Mouse (Mus musculus) layer of hippocampus, adult 2 months (tissue): ENCODE measurements around the gene Olfr1153. TPM values are rescaled to one million over a fixed set of nuclear protein-coding genes. Genes with fewer than 3 reads are reported as not detected.

Source experiments
- DNase-seq, 2 experiments: peaks; one replicate each; pipeline ENCODE4 v3.0.0; 2022; ENCODE audit warnings: low spot score in 2 of 2
- H3K27ac ChIP-seq: fragments of 200-600 bp; 2 replicates; pipeline ENCODE4 v1.8.1; 2022
- H3K4me3 ChIP-seq: fragments of 200-600 bp; 2 replicates; pipeline ENCODE4 v1.8.1; 2022; ENCODE audit warnings: mild to moderate bottlenecking
- CTCF ChIP-seq: fragments of 200-600 bp; conservative IDR thresholded peaks from 2 replicates; pipeline ENCODE4 v1.8.1; 2022; ENCODE audit warnings: antibody characterized with exemption, mild to moderate bottlenecking, moderate library complexity
- long read RNA-seq, 2 experiments: library from polyadenylated mRNA; stranded (forward); transcript quantifications; one replicate each; pipeline ENCODE4 v2.0.0; 2021; ENCODE audit warnings: borderline mapping rate in 2 of 2
- total RNA-seq, 2 experiments: library from RNA; stranded (reverse); gene quantifications; 2 replicates each; pipeline ENCODE4 v1.2.3; 2021

The Olfr1153 gene
- not detected for total RNA-seq
- long read RNA-seq, experiment 1 = 0 reads
- long read RNA-seq, experiment 2 = 0 reads

DNA sequence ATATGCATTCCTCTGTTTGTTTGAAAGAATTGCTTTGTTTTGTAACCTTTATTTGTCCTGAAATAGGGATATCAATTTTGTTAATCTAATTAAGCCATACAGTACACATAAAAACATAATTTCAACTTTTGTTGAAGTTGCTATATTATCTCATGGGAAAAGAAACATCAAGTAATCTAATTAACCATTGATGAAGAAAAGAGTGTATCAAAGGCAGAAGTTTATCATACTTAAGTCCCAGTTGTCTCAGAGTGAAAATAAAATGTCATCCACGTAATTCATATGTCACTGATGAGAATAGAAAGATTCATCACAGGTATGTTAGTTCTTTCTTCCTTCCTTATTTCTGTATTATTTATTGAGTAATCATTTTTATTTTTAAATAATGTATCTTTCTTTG, at the start of gene Olfr1153:
Gene Olfr1153, plus strand, starts transcription at position 301 of the 400 bp plus-strand sequence.
- DNase-seq = no peak
- TF ChIP-seq CTCF = no peak

DNA sequence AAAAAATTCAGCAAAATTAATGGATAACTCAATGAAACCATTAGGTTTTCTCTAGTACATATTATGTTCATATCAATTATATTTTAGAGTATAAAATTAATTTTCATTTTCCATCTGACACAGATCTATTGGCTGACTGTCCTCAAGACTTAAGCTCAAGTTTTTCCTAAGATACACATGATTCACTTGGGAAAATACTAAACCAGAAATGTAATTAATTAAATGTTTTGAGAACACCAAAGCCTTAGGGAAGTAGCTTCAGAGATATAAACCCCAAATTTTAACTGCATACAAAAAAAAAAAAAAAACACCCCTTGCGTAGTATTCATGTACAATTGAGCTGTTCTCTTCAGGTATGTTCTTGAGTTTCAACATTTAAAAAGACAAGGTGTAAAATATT, 39.2 kb upstream of the Olfr1153 start, which contains the start of gene Olfr1151:
Gene Olfr1151, plus strand, starts transcription at position 301 of the 400 bp plus-strand sequence.
- no peak for TF ChIP-seq CTCF
- Histone ChIP-seq H3K27ac (no peak within 1 kb of the TSS), H3K4me3 (no peak within 1 kb of the TSS)
- DNase-seq = no peak

More for the DNA sequence above, at the start of gene Olfr1153:
- Histone ChIP-seq H3K27ac (no peak within 1 kb of the TSS), H3K4me3 (no peak within 1 kb of the TSS)

DNA sequence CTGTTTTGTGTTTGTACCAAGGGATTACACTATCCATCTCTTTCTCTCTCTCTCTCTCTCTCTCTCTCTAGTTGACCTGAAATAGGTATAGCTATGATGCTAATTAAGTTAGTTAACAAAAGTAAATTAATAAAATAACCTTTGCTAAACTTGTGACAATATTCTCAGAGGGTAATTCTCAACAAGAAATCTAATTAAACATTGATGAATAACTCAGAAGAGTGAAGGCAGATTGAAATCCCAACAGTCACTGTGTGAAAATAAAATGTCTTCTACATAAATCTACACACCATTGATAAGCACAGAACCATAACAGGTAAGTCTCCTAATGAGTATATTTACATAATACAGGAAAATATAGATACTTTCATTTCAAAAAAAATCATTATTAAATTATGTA, 28.6 kb upstream of the Olfr1153 start, which contains the start of gene Olfr1152:
Gene Olfr1152, plus strand, starts transcription at position 301 of the 400 bp plus-strand sequence.
- no peak for TF ChIP-seq CTCF
- Histone ChIP-seq H3K27ac (no peak within 1 kb of the TSS), H3K4me3 (no peak within 1 kb of the TSS)
- DNase-seq = no peak

- Histone ChIP-seq H3K27ac (no peak within 1 kb of the TSS), H3K4me3 (no peak within 1 kb of the TSS)
- no peak for TF ChIP-seq CTCF
- no peak for DNase-seq
These were observed 10.3 kb downstream of the Olfr1153 start, which contains the start of gene Olfr1154 for GRCm38 (mm10) chr2:87905066-87905465. Gene Olfr1154, minus strand, starts transcription at chr2:87905166.

GRCm38 (mm10) chr2:87945037-87945436, 50.3 kb downstream of the Olfr1153 start, which contains the start of gene Olfr1155:
Gene Olfr1155, minus strand, starts transcription at chr2:87945137.
- no peak for DNase-seq
- H3K4me3 ChIP-seq = no peak within 1 kb of the TSS
- TF ChIP-seq CTCF = no peak
- H3K27ac ChIP-seq = no peak within 1 kb of the TSS

Other genes starting within 250 kb of the Olfr1153 start
- gene Olfr1133, start 247.6 kb upstream of the Olfr1153 start, total RNA-seq = not detected
- gene Olfr1134, start 236.5 kb upstream of the Olfr1153 start, total RNA-seq = not detected
- gene Olfr1135, start 221.3 kb upstream of the Olfr1153 start, total RNA-seq = not detected
- not detected for gene Olfr1136, start 201.0 kb upstream of the Olfr1153 start, total RNA-seq
- not detected for gene Olfr1137, start 181.8 kb upstream of the Olfr1153 start, total RNA-seq
- not detected for gene Olfr1138, start 155.0 kb upstream of the Olfr1153 start, total RNA-seq
- gene Olfr1140, start 151.2 kb upstream of the Olfr1153 start, total RNA-seq = not detected
- not detected for gene Olfr1141, start 141.0 kb upstream of the Olfr1153 start, total RNA-seq
- not detected for gene Olfr152, start 115.5 kb upstream of the Olfr1153 start, total RNA-seq
- not detected for gene Olfr1143, start 94.4 kb upstream of the Olfr1153 start, total RNA-seq
- gene Olfr1145, start 85.1 kb upstream of the Olfr1153 start, total RNA-seq = not detected
- not detected for gene Olfr1148, start 64.4 kb upstream of the Olfr1153 start, total RNA-seq
- not detected for gene Olfr1150-ps1, start 51.0 kb upstream of the Olfr1153 start, total RNA-seq
- not detected for gene Olfr1151, start 39.1 kb upstream of the Olfr1153 start, total RNA-seq
- not detected for gene Olfr1152, start 28.5 kb upstream of the Olfr1153 start, total RNA-seq
- gene Olfr1154, start 10.2 kb downstream of the Olfr1153 start, total RNA-seq = not detected
- not detected for gene Olfr1155, start 50.2 kb downstream of the Olfr1153 start, total RNA-seq
- under 1 TPM in 1 of 2 experiments, not detected in 1; 0.15 TPM for gene Olfr1156, start 58.1 kb downstream of the Olfr1153 start, total RNA-seq
- not detected for gene Olfr1157, start 73.3 kb downstream of the Olfr1153 start, total RNA-seq
- not detected for gene Olfr74, start 79.7 kb downstream of the Olfr1153 start, total RNA-seq
- gene Olfr1158, start 95.2 kb downstream of the Olfr1153 start, total RNA-seq = not detected
- not detected for gene Olfr1160, start 113.3 kb downstream of the Olfr1153 start, total RNA-seq
- gene Olfr1161, start 127.8 kb downstream of the Olfr1153 start, total RNA-seq = not detected
- not detected for gene Olfr73, start 142.7 kb downstream of the Olfr1153 start, total RNA-seq
- not detected for gene Olfr1162, start 156.2 kb downstream of the Olfr1153 start, total RNA-seq
- gene Olfr1163, start 176.9 kb downstream of the Olfr1153 start, total RNA-seq = not detected
- not detected for gene Olfr1164, start 199.0 kb downstream of the Olfr1153 start, total RNA-seq
- gene Olfr1166, start 233.3 kb downstream of the Olfr1153 start, total RNA-seq = not detected